Mouse (Mus musculus) small intestine, adult 2 months (tissue): ENCODE data around the gene Cyp26b1. TPM values are rescaled to one million over a fixed set of nuclear protein-coding genes. Genes with fewer than 3 reads are reported as not detected.

Source experiments
- H3K27ac ChIP-seq: fragments of 200-500 bp; 2 replicates; pipeline ENCODE4 v1.5.1; 2012; ENCODE audit warnings: low read depth, low read length, control low read depth, inconsistent platforms; ENCODE audit not compliant: insufficient read depth
- H3K27me3 ChIP-seq: fragments of 200-500 bp; 2 replicates; pipeline ENCODE4 v1.6.1; 2012; ENCODE audit warnings: mild to moderate bottlenecking, moderate library complexity, low read length, inconsistent platforms; ENCODE audit not compliant: control insufficient read depth, insufficient read depth
- H3K36me3 ChIP-seq: fragments of 200-500 bp; 2 replicates; pipeline ENCODE4 v1.6.1; 2012; ENCODE audit warnings: mild to moderate bottlenecking, low read length, control low read depth, inconsistent platforms; ENCODE audit not compliant: control insufficient read depth, insufficient read depth
- H3K4me1 ChIP-seq: fragments of 200-500 bp; 2 replicates; pipeline ENCODE4 v1.6.1; 2012; ENCODE audit warnings: low read length, inconsistent platforms, mixed read lengths; ENCODE audit not compliant: control insufficient read depth, insufficient read depth, insufficient read length
- H3K4me3 ChIP-seq: fragments of 200-500 bp; 2 replicates; pipeline ENCODE4 v1.5.1; 2012; ENCODE audit warnings: low read depth, mild to moderate bottlenecking, control low read depth, inconsistent platforms, low read length, moderate library complexity
- CTCF ChIP-seq: fragments of 200-500 bp; IDR thresholded peaks from 2 replicates; pipeline ENCODE4 v1.5.1; 2012; ENCODE audit warnings: low read depth, mild to moderate bottlenecking, control low read depth, inconsistent platforms, low read length, moderate library complexity, mixed read lengths; ENCODE audit not compliant: insufficient replicate concordance, insufficient read length; ENCODE audit errors: extremely low read depth
- POLR2A ChIP-seq: fragments of 200-500 bp; IDR thresholded peaks from 2 replicates; pipeline ENCODE4 v1.6.1; 2012; ENCODE audit warnings: low read depth, mild to moderate bottlenecking, control low read depth, inconsistent platforms, low read length, moderate library complexity
- WGBS: fragments of 180-500 bp; shearing (Covaris S2); methylation state at CpG from one replicate; pipeline ENCODE4 v1.1.7; 2018; 5-methylcytosine and 5-hydroxymethylcytosine counted together
- polyA plus RNA-seq: library from polyadenylated mRNA; depleted of rRNA; stranded (reverse); fragments of >200 nt; gene quantifications from 2 replicates; pipeline ENCODE4 v1.2.3, GENCODE M21; 2012

Cyp26b1 gene
- polyA plus RNA-seq, 1 experiment, result 3.0 TPM

- TF ChIP-seq CTCF, result no peak
- Histone ChIP-seq H3K4me1 (no peaks in the 10 kb centered on the region), H3K36me3 (no peaks in the 10 kb centered on the region), H3K27ac (no peak overlapping the region), H3K27me3 (no peaks in the 10 kb centered on the region; the same call in 1 of the 2 replicates), H3K4me3 (no peak overlapping the region)
Observed at GRCm38 (mm10) chr6:84569590-84569989, 24.1 kb downstream of the Cyp26b1 start.

DNA sequence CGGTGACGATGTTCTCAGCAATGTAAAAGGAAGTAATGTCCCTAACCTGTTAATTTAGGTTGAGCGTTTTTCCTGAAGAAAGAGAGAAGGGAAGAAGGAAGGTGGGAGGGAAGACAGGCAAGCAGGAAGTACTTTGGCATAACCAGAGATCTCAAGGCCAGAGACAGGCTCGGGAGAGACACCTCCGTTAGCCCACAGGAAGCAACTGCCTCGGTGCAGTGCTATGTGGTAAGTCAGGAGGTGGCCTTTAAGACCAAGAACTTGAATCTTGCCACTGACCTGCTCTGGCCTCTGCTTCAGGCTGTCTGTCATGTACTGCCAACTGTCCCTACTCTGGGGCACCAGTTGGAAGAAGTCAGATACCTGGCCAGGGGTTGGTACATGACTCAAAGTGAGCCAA is 24.8 kb downstream of the Cyp26b1 start:
- Histone ChIP-seq H3K36me3 (no peaks in the 10 kb centered on the region), H3K4me1 (no peaks in the 10 kb centered on the region), H3K27me3 (no peaks in the 10 kb centered on the region; the same call in 1 of the 2 replicates), H3K4me3 (no peak overlapping the region), H3K27ac (no peak overlapping the region)
- 61% methylated on average over 6 of the region's 6 CpGs for WGBS
- no peak for TF ChIP-seq CTCF

GRCm38 (mm10) chr6:84567696-84568095 is 26.0 kb downstream of the Cyp26b1 start:
- TF ChIP-seq POLR2A (no peak), CTCF (no peak)
- 63% methylated on average over 4 of the region's 4 CpGs for WGBS
- no peak overlapping the region for H3K4me3 ChIP-seq
- no peaks in the 10 kb centered on the region; the same call in 1 of the 2 replicates for H3K27me3 ChIP-seq
- no peaks in the 10 kb centered on the region for H3K36me3 ChIP-seq
- no peak overlapping the region for H3K27ac ChIP-seq
- no peaks in the 10 kb centered on the region for H3K4me1 ChIP-seq

DNA sequence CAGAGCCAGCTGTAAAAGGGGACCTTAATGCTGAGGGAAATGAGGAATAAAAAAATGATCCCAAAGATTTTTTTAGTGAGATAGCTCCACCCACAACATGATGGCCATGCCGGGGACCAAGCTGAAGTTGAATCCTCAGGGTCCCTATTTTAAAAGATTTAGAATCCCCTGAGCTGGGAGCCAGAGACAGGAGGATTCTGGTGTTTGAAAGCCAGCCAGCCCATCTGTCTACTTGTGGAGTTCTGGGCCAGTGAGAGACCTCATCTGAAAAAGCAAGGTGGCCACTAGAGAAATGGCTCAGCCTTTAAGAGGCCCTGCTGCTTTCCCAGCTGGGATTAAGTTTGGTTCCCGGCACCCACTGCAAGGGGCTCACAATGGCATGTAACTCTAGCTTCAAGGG is 26.9 kb downstream of the Cyp26b1 start:
- H3K36me3 ChIP-seq, result no peaks in the 10 kb centered on the region
- H3K27me3 ChIP-seq, result no peaks in the 10 kb centered on the region; the same call in 1 of the 2 replicates
- no peaks in the 10 kb centered on the region for H3K4me1 ChIP-seq
- H3K27ac ChIP-seq, result no peak overlapping the region
- 78% methylated on average over 2 of the region's 2 CpGs for WGBS
- no peak overlapping the region for H3K4me3 ChIP-seq
- no peak for TF ChIP-seq POLR2A

- Histone ChIP-seq H3K4me1 (no peaks in the 10 kb centered on the region), H3K4me3 (no peak overlapping the region), H3K36me3 (no peaks in the 10 kb centered on the region), H3K27ac (no peak overlapping the region), H3K27me3 (no peaks in the 10 kb centered on the region; the same call in 1 of the 2 replicates)
- TF ChIP-seq CTCF (no peak), POLR2A (no peak)
- 72% methylated on average over 5 of the region's 5 CpGs for WGBS
Observed at GRCm38 (mm10) chr6:84565245-84565644, 28.5 kb downstream of the Cyp26b1 start.

GRCm38 (mm10) chr6:84562948-84563347 is 30.8 kb downstream of the Cyp26b1 start:
- no peak overlapping the region for H3K4me3 ChIP-seq
- TF ChIP-seq CTCF (no peak), POLR2A (no peak)
- H3K36me3 ChIP-seq, result no peaks in the 10 kb centered on the region
- no peaks in the 10 kb centered on the region for H3K4me1 ChIP-seq
- no peaks in the 10 kb centered on the region; the same call in 1 of the 2 replicates for H3K27me3 ChIP-seq
- 42% methylated on average over 4 of the region's 4 CpGs for WGBS
- no peak overlapping the region for H3K27ac ChIP-seq

DNA sequence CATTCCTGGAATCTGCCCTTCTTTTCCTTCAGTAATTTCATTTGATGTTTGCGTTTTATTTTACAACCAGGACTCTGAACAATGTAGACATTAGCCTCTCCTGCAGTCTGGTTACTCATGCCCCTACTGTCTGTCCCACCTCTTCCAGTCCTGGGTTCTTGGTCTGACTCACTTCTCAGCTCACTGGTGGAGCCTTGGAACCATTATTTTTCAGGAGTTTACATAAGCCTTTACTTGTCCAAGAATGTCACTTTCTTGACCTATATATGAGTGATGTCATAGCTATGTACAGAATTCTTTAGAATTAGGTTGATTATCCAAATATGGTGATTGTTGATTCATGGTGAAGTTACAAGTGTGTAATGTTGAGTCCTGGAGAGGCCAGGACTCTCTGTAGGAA is 32.5 kb downstream of the Cyp26b1 start:
- Histone ChIP-seq H3K4me1 (no peaks in the 10 kb centered on the region), H3K4me3 (no peak overlapping the region), H3K27me3 (no peaks in the 10 kb centered on the region), H3K36me3 (no peaks in the 10 kb centered on the region), H3K27ac (no peak overlapping the region)
- TF ChIP-seq POLR2A (no peak), CTCF (no peak)
- WGBS, result 24% methylated on average over 1 of the region's 1 CpGs

DNA sequence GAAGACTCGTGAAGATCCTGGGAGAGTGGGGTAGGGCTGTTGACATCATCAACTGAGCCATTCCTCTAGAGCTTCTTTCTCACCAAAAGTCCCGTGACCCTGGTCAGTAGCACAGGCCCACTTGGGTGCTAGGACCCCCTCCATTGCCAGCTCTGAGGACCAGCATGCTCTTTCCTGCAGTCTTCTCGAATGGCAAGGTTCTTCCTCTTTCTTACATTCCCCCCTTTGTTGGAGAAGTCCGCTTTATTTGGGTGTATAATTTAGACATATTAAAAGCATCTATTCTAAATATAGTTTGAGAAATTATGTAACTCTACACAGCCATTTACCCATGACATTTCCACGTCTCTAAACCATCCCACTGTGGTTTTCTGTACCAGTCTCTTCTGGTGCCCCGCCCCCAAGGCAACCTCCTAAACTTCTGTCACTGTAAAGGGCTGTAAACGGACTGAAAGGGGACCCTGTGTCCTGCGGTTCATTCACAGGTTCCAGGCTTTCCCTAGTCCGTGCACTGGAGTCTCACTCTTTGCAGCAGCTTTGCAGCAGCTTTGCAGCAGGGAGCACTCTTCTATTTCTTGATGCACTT is 43.8 kb downstream of the Cyp26b1 start:
- no peaks in the 10 kb centered on the region for H3K27me3 ChIP-seq
- no peak overlapping the region for H3K4me3 ChIP-seq
- no peaks in the 10 kb centered on the region for H3K4me1 ChIP-seq
- H3K36me3 ChIP-seq, result no peaks in the 10 kb centered on the region
- no peak for TF ChIP-seq POLR2A
- H3K27ac ChIP-seq, result no peak overlapping the region
- WGBS, result 54% methylated on average over 9 of the region's 9 CpGs
